Mouse (Mus musculus): ENCODE data around the gene Zmat5.
"Not testable (repeated sequence)": the region's sequence is repeated elsewhere in the genome, so short reads cannot be mapped to it uniquely, and the experiment has no call there.

Zmat5 gene

DNA sequence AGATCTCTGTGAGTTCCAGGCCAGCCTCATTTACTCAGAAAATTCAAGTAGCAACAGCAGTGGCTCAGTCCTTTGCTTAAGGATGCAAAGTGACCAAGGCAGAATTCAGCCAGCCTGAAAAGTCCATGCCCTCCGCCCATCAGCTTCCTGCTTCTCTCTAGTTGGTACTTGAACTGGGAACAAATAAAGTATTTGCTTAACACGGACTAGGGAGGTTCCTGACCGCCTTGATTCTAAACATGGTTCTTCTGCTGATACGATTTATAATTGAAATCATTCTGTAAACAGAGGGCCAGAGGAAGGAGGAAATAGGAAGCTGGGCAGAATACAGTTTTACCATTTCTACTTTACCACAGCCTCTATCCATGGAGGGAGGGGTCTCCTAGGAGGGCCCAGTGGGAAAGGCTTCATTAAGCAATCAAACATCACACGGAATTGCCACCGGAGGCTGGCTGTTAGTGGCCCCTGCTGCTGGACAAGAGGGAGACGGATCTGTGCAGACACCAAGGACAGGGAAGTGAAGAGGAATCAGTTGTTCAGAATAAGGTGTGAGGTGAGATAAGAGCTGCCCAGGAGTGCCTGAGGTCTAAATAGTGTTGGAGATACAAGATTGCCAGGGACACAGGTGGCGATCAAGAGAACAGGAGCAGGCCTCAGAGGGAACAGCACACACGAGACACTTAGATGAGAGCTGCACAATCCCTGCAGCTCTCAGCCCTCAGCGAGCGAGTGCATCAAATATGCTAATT, 15.7 kb upstream of the Zmat5 start:
- no peak for DNase-seq (ENCODE audit: low read depth, low spot score)

DNA sequence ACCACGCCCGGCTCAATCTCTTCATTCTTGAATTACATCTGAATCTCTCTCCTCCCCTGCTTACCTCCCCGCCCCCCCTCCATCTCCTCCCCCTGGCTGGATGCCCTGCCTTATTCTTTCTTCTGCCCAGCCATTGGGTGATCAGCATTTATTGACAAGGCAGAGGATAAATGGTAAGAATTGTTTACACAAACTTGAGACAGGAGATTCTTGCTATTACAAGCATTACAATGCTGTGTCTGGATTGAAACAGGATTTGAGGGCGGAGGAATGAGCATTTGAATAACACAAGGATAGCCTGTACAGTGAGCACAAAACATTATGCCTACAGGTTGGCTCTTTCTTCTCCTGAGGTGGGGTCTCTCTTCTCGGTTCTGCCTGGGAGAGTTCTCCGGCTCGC, 14.1 kb upstream of the Zmat5 start:
- no peak for DNase-seq (ENCODE audit: low read depth, low spot score)

DNA sequence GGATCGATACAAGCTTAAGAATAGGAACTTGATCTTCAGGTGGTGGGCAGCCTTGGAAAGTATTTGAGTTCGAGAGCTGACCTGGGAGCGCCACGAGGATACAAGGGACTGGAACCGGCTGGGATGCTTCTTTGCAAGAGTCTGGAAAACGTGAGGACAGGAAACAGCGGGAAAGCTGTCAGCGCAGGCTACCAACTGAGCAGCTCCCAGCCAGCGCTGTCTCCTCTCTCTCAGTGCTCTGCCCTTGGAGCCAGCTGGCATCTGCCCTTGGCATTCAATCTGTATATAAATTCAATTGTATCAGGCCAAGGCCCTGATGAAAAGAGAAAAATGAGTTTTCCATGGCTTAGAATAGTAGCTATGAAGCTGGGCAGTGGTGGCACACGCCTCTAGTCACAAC, 13.3 kb upstream of the Zmat5 start:
- no peak for DNase-seq (ENCODE audit: low read depth, low spot score)

DNA sequence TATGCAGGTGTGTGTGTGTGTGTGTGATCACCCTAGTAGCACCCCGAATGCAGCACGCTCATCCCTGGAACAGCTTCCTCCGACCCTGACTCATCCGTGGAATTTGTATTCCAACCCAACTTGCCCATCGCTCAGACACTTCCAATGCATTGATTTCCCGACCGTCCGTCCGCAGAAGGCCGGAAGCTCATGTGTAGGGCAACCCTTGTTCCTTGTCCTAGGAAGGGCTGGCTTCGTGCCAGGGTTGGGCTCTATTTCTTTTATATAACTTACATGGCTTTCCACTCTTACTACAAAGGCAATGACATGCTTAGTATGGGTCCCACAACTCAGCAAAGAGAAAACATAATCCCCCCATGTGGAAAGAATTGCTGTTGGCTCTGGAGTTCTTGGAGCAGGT, 12.3 kb upstream of the Zmat5 start:
- DNase-seq (ENCODE audit: low read depth, low spot score), result no peak

DNA sequence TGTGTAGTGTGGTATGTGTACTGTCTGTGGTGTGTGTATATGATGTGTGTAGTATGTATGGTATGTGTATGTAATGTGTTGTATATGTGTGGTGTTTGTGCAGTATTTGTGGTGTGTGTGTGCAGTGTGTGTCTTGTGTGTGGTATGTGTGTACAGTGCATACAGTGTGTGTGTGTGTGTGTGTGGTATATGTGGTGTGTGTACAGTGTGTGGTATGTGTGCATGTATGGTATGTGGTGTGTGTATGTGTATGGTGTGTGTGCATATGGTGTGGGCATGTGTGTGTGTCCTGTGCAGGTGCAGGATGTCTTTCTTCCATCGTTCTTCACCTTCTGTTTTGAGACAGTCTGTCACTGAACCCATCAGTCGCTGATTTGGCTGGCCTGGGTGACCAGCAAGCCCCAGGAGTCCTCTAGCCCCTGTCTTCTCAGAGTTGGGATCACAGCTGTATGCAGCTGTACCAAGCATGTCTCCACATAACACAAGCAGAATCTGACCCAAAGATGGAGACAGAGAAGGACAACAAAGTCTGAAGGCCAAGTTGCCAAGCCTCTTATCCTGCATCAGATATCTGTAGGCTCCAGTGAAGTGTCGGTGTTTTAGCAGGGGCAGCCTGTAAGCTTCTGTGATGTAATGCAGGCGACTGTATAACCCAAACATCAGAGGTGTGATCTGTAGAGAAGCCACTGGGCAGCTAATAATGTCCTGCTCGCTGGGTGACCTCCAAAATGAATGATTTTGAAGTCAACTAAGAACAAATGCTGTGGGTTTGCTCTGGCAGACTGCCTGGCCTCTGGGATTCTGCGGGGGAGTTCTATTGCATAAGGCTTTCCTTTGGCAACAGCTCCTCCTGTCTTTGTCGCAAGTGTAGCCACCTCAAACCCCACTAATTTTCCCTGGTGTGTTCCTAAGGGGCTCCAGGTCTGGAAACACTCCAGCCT, 7.2 kb upstream of the Zmat5 start:
- no peak for DNase-seq (ENCODE audit: low read depth, low spot score)

DNA sequence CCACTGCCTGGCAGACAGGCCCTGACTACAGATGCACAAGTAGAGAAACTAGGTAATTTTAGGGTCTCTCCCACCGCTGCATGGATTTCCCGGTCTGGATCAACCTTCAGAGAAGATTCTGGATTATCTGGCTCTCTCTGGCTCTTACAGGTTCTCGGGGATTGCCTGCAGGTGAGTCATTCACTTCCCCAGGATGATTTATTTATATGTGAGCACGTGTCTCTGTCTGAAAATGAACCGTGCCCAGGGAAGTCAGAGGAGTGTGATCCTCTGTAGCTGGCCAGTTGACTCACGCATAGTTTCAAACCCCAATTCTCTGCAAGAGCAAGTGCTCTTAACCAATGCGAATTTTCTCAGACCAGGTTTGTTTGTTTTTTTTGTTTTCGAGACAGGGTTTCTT, 3.8 kb upstream of the Zmat5 start:
- DNase-seq (ENCODE audit: low read depth, low spot score), result no peak

DNA sequence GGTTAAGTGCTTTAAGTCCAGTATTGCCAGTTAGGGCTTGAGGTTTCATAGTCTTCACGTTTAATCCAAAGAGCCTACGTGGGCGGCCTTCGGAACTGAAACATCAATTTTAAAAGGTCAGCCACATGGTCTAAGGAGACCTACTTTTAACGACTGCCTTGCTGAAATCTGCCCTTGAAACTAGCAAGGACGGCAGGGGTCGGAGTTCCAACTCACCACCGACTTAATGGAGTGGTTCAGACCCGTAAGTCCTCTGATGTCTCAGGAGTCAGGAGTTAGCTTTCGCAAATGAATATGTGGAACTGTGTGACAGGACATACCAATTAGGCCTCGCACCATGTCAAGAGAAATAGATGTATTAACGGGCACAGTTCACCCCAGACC, 798 bp upstream of the Zmat5 start:
- no peak for DNase-seq (ENCODE audit: low read depth, low spot score)

DNA sequence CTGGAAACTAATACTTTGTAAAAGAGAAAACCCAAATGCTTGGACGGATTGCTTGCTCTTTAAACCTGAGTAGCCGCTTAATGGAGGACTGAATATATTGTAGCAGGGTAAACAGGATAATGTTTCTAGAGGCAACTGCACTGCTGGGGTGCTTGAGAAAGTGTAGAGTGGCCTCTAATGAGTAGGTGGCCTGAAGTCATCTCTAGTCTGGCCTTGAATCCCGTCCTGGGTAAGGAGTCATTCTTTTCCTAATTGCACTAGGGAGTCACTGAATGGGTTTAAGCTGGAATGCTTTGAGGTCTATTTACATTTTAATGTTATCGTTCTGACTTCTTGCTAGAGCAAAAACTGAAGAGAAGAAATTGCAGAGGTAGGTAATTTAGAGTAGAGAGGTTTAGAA, 700 bp downstream of the Zmat5 start:
- DNase-seq (ENCODE audit: low read depth, low spot score), result no peak

DNA sequence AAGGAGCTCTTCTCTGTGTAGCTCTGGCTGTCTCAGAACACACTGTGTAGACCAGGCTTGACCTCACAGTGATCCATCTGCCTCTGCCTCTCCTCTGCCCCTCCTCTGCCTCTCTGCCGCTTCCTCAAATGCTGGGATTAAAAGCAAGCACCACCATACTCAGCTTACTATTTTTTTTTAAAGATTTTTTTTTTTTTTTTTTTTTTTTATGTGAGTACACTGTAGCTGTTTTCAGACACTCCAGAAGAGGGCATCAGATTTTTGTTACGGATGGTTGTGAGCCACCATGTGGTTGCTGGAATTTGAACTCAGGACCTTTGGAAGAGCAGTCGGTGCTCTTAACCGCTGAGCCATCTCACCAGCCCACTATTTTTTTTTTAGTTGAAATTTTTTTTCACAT, 5.7 kb downstream of the Zmat5 start:
- DNase-seq (ENCODE audit: low read depth, low spot score), result not testable (repeated sequence)

DNA sequence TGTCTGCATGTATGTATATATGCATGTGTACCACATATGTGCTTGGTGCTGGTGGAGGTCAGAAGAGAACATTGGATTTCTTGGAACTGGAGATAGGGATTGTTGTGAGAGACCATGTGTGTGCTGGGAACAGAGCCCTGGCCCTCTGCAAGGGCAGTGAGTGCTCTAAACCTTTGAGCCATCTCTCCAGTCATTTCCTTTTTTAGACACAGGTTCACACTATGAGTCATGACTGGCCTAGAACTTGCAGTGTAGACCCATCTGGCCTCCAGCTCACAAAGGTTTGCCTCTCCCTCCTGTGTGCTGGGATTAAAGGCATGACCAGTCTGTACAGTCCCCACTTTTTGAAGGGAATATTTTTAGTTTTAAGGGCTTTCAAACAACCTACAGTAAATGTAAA, 8.3 kb downstream of the Zmat5 start:
- DNase-seq (ENCODE audit: low read depth, low spot score), result no peak

DNA sequence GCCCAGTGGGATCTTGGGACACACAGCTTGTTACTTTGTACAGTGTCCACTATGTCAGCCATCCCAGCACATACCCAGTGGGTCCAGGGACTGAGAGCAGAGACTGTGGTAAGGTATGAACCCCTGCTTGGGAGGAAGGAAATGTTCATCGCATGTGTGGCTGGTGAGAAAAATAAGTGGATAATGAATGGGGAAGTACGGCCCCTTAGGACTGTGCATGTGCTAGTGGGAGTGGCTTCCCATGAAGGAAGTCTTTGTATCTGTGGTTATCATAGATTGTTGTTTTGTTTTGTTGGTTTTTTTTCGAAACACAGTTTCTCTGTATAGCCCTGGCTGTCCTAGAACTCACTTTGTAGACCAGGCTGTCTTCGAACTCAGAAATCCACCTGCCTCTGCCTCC, 10.2 kb downstream of the Zmat5 start:
- no peak for DNase-seq (ENCODE audit: low read depth, low spot score)

DNA sequence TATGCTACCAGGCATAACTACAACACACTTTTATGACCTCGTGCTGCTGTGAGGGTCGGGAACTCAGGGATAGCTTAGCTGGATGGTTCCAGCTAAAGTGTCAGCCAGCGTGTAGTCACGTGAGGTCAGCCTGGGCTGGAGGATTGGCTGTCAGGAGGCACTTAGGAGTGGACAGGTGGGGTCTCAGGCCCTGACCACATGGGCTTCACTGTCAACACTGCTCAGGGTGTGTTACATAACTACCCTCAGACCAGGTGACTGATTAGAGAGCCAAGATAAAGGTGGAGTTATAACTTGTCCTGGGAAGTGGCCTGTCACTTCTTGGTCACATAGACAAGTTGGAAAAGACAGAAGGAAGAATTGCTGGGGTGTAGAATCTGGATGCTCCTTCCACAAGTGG, 11.1 kb downstream of the Zmat5 start:
- DNase-seq (ENCODE audit: low read depth, low spot score), result no peak

DNA sequence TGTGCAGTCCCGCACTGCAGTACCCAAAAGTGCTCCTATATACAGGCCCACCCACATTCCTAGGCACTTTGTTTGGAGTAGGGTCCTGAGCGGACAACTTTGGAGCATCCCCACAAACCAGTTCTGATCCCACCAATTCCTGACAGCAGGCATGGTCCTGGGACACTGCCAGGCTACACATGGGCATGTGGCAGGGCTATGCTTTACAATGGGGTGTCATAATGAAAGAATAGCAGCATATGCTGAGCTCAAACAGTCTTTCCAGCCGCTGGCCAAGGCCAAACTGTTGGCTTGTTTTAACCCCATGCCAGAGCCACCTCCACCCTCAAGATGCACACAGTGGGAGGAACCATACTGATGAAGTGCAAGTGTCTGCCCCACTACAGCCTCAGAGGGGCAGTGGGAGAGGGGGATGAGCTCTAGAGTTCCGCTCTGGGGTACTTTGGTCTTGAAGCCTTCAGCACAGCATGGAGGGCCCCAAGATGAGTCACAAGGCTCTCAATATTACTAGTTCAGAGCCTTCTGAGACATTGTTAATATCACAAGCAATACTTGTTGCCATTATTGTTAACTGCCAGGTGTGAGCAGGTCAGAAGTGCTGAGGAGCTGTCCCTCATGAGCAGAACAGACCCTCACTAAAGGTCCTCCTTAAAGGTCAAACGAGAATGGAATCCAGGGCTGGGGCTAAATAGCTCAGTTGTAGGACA, 12.2 kb downstream of the Zmat5 start:
- no peak for DNase-seq (ENCODE audit: low read depth, low spot score)

DNA sequence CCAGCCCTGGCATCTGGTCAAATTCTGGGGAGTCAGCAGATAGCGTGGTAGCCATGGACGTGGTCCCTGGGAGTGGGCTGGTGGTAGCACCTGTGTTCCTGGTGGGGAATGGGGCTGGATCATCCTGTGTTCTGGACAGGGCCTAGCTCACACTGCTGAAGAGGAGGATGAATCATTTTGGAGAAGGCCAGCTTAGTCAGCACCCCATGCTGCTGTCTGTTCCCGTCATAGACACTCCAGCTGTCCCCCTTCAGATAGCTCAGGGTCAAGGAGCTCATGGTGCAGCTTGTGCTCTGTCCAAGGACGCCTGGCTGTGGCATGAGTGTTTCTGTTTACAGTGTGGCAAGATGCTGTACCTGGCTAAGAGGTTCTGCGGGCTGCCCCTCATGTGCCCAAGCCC, 14.1 kb downstream of the Zmat5 start:
- DNase-seq (ENCODE audit: low read depth, low spot score), result no peak

DNA sequence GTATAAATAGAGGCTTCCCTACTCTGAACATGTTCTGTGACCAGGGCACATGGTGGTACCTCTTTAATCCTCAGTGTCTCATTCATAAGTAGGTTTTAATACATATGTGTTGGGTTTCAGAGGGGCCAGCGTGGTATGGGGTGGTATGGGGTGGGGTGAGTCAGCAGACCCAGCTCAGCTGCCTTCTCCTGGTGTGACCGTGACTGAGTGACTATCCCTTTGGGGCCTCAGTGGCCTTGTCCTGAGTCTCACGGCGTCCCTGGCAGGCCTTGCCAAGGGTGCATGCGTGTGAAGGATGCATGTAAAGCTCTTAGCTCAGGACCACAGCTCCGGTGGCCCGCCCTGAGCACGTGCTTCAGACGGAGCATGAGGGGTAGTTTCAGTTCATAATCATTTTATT, 15.5 kb downstream of the Zmat5 start:
- no peak for DNase-seq (ENCODE audit: low read depth, low spot score)

DNA sequence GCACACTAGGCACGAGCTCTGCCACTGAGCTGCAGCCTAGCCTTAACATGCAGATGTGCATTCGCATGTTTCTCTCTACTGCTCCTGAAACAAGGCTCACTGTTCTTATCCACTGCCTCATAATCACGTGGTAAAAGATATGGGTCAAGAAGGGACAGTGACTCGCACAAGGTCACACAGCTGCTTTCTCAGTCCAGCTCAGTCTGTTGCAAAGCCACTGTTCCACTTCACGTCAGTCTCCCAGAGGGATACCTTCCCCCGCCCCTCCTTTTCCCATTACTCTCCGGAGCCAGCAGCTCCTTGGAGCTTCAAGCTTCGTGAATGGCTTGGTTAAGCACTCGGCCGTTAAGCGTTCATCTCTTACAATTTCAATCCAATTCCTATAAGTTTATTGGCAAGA, 15.9 kb downstream of the Zmat5 start:
- DNase-seq (ENCODE audit: low read depth, low spot score), result no peak

DNA sequence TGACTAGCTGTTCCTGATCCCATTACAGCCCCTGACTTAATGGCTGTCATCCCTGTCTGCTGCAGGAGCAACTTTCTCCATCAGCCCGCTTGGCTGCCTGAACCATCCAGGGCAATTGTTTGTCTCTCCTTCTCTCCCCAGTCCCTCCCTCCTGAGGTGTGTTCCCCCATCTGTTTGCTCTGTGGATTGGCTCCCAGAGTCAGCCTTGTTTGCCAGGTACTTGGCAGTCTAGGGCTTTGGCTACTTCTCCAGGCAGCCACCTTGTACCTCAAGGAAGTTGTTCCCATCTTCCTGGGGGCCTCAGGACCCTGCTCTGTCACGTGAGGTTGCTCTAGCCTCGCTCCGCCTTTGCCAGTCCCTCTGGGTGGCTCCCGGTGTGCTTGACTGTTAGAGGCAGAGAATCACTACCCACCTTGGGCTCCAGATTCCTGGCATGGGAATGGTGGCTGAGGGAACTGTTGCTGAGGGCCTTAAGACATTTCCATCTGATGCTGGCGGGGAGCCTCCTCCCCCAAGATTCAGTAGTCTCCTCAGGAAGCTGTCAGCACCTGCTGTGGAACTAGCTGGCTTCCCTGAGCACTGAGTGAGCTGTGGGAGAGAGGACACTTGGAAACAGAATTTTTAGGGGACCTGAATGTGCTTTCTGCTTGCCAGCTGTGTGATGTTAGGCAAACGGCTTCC, 16.6 kb downstream of the Zmat5 start:
- no peak for DNase-seq (ENCODE audit: low read depth, low spot score)

DNA sequence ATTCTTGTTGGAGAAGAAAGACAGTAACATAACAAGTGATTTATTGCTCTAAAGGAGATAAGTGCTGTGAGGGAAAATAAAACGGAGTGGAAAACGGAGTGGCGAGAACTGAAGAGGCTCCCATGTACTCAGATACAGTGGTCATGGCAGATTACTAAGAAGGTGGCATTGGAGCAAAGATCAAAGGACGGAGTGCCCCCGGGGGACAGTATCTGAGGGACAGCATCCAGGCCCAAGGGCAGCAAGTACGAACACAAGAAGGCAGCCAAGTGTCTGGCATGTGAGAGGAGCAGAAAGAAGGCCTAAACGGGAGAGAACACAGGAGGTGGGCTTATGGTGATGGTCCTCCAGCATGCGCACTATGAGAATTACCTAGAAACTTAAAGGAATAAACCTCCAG, 17.2 kb downstream of the Zmat5 start:
- DNase-seq (ENCODE audit: low read depth, low spot score), result no peak

DNA sequence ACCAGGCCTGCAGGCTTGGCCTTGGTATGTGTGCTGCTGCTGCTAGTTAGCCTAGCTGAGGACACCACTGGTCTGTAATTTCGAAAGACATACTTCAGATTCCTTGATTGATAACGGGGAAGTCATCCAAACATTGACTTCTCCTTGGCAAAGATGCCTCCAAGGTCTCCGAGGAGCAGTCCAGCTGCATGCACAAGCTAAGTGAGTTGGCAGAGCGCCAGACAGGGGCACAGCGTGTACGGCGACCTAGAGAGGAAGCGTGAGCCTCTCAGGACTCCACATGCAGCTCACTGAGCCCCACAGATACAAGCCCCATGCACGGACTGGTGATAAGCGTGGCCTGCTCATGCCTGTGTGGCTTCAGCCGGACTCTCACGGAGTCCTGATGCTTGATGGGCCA, 25.1 kb downstream of the Zmat5 start:
- no peak for DNase-seq (ENCODE audit: low read depth, low spot score)

DNA sequence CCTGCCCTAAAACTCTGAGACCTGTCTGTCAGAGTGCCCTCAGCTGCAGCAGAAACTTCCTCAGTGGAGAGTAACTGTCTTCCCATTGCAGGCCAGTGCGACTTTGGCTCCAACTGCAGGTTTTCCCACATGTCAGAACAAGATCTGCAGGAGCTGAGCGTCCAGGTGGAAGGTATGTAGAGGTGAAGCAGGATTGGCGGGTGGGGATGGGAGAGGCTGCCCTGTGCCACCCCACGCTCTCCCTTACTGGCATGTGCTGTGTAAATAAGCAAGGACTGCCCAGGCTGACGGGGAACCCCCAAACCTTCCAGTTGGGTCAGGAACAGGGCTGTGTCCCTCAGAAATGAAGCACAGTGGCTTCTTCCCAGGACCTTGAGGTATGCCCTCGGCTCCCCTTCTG, 25.6 kb downstream of the Zmat5 start:
- no peak for DNase-seq (ENCODE audit: low read depth, low spot score)

DNA sequence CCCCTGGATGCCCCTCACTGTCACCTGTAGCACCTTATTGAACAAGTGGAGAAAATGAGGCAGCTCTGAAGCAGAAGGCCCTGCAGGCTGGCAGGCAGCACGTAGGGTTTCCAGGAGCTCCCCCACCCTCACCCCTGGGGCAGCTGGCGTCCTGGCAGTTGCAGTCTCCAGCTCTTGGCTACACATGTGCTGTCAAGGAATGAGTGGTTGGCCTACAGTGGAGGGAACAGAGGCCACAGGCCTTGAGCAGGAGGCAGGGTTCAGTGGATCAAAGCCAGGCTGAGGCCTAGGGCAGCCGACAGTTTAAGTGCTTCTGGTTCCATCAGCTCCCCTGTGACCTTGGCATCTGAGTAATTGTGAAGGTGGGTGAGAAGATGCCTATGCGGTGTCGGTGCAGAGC, 26.4 kb downstream of the Zmat5 start:
- no peak for DNase-seq (ENCODE audit: low read depth, low spot score)

DNA sequence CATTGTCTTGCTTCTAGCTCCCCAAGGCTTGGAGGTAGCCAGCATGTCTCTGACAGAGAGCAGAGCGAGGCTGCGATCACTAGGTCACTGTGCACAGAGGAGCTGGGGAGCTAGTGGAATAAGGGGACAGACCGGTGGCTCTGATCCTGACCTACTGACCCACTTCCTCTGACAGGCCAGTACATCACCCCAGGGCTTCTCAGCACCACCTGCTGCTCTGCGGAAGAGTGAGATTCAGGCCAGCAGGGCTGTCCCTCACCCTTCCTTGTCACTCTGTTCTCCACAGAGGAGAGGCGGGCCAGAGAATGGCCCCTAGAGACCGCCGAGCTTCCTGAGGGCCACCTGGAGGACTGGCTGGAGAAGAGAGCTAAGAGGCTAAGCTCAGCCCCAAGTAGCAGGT, 27.3 kb downstream of the Zmat5 start:
- no peak for DNase-seq (ENCODE audit: low read depth, low spot score)

All from c-Kit-negative CD71-positive TER-119-positive erythroid progenitor cells, embryonic 14.5 days (primary cell).